Mouse (Mus musculus): ENCODE measurements around the gene Dgat2.

The Dgat2 gene

DNA sequence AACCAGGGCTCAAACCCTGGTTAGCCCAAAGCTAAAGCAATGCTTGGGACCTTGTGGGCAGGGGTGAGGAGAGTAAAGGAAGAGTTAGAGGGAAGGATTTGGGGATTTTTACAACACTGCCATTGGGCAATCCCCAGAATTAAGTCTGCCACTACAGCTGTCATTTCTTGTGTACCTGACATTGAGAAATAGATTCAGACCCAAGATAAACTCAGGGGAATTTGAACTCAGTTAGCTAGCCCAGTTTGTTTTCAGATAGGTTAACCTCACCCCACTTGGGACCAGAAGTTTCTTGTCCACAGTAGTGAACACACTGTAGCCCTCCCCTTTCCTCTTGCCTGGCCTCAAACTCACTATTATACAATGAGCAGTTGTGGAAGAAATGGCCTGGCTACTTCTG is 8.9 kb upstream of the Dgat2 start:
- DNase-seq: no peak

DNA sequence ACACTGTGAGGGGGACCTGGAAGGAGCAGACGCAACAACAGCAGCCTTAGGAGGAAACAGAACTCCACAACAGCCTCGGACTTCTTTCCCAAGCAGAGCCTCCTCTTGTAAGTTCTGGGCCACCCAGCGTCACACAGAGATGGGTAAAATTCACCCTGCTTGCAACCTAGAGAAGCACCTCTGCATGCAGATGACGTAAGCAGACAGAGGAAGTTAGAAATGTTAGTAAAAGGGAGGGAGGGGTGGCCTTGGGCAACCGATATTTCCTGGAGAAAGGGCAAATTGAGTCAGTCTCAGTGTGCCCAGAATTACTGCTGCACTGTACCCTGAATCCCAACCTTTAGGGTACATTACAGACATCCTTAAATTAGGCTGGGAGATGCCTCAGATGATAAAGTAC is 7.4 kb upstream of the Dgat2 start:
- DNase-seq: no peak

- no peak for DNase-seq
Measured at GRCm38 (mm10) chr7:99188630-99189029, 6.1 kb upstream of the Dgat2 start.

- DNase-seq: no peak
Measured at GRCm38 (mm10) chr7:99187451-99187850, 4.9 kb upstream of the Dgat2 start.

- DNase-seq: no peak
Measured at GRCm38 (mm10) chr7:99185405-99185804, 2.9 kb upstream of the Dgat2 start.

GRCm38 (mm10) chr7:99183751-99184150 is 1.2 kb upstream of the Dgat2 start:
- no peak for DNase-seq

DNA sequence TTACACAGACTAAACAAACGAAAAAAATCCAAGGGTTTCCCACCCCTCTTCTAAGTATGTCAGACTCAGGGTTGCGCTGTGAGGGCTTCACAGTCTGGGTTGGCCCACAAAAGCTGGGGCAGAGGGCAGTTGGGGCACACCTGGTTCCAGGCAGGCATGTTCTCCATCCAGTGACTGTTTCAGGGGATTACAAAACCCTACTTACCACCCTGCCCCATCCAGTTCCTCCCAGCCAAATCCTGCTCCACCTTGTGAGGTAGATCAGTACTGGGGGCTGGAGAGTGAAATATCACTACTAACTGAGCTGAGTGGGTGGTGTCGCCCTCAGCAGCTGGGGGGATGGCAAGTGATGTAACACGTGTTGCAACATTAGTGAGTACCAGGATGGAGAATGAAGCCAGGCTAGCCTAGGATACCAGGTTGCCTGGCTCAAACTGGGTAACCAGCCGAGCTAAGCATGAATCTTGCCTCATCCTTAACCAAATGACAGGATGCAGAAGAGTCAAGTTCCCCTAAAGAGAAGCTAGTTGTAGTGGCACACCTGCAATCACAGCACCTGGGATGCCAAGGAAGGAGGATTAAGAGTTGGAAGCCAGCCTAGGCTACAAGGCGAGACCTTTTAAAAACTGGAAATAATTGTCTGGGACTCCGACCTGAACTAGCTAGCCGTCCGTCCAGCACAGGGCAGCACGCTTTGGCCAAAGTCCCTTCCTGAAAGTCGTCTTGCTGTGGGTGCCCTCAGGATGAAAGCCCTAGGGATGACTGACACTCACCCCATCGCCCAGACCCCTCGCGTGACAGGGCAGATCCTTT is 694 bp downstream of the Dgat2 start:
- DNase-seq: no peak

GRCm38 (mm10) chr7:99180162-99180561 is 2.4 kb downstream of the Dgat2 start:
- no peak for DNase-seq

DNA sequence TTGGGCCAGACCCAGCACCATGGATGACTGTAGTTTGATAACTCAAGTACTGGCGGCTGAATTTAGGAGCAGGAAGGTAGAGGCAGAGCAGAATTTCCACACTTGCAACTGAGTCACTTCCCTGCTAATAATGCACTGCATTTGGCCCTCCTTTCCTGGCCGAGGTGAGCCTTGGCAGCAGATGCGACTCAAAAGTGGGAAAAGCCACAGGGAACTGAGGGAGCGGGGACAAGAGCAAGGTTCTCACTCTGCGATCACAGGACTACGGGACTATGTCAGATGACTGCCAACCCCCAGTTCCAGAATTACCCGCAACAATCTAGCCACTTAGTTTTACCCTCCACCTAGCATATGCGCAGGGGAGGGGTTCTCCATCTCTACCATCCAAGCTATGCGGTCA is 3.2 kb downstream of the Dgat2 start:
- DNase-seq: no peak

- no peak for DNase-seq
Measured at GRCm38 (mm10) chr7:99177386-99177785, 5.1 kb downstream of the Dgat2 start.

DNA sequence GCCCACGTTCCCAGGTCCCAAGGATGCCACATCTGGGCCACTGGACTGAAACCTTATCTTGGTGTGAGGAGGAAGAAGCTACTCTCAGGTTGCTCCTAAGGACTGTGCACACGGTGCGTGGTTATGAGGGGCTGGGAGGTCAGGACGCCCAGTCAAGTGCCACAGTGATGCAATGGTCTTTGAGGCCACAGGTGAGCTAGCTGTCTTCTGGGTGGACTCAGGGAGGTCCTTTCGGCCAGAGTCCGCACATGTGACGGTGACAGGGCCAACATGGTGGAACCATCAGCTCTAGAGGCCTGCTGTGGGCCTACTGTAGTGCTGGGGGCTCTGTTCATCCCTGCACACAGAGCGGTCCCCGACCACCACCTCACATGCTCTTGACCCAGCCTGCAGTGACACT is 6.9 kb downstream of the Dgat2 start:
- no peak for DNase-seq

DNA sequence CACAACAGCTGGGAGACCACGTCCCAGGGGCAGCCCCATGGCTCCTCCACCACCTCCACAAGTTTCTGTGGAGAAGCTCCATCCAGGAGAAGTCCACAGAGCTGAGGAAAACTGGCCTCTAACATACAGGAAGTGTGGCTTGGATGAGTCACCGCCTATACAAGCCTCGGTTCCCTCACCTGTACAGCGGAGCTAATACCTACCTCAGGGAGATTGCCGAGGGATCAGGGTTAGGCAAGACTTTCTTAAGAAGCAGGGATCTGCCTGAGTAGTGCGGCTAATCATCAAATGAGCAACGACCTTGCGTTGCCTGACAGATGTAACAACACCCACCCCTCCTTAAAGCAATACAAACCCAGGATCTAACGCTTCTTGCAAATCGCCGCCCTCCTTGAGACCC is 7.4 kb downstream of the Dgat2 start:
- no peak for DNase-seq

GRCm38 (mm10) chr7:99174006-99174405 is 8.5 kb downstream of the Dgat2 start:
- no peak for DNase-seq

- no peak for DNase-seq
Measured at GRCm38 (mm10) chr7:99172898-99173297, 9.6 kb downstream of the Dgat2 start.

DNA sequence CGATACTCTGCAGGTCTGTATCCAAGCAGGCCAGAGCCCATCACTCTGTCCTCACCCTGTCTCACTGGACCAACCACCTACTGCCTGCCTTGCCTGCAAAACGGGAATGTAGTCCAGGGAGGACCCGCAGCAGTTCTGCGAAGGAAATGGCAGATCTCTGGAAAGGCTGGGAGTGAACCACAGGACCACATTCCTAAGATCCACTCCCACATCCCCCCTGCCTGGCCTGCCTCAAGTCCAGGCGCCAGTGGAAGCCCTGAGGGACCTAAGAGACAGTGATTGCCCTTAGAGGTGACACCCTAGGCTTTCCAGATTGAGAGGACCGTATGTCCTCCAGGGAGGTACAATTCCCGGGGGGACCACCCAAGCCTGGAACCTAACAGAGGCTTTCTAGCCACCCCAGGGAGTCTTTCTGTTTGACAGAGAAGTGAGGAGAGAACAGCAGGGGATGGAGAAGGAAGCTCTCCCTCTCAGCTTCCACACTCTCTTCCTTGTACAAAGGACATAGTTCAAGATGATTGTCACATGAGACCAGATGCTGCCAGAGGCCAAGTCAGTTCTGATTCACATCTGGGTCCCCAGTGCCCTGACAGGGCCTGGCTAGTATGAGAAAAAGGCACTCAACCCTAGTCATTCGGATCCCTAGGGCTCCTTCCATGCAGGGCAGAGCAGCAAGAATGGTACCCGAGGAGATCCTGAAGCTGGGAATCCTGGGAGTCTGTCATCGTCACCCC is 10.6 kb downstream of the Dgat2 start:
- DNase-seq: no peak

GRCm38 (mm10) chr7:99170519-99170918 is 12.0 kb downstream of the Dgat2 start:
- no peak for DNase-seq

DNA sequence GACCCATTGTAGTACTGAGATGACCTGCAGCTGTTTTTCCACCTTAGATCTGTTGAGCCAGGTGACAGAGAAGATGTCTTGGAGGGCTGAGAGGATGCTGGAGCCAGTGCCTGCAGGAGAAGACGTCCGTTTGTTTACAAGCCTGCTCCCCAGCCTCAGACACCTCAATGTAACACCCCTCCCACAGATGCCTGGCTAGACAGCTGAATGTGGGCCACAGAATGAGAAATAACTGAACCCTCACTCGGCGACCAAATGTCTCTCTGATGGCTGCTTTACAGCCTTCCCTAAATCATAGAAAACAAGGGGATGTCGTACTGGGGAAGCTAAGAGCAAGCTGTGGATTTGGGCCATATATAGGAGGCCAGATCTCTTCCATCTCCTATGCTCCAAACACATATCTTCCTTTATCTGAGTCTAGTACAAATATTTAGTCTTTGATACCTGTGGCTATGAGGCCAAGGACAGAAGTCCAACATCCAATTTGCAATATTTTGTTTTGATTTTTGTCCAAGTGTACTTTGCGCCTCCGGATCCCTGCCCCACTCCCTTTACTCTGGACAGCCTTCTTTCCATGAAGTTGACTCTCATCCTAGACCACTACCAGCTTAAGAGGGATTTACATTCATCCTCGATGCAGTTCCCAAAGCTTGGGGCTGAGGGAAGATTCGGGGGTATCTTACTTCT is 12.7 kb downstream of the Dgat2 start:
- DNase-seq: no peak

GRCm38 (mm10) chr7:99168756-99169155 is 13.8 kb downstream of the Dgat2 start:
- no peak for DNase-seq

GRCm38 (mm10) chr7:99167939-99168338 is 14.6 kb downstream of the Dgat2 start:
- no peak for DNase-seq

GRCm38 (mm10) chr7:99166159-99166558 is 16.4 kb downstream of the Dgat2 start:
- no peak for DNase-seq

- no peak for DNase-seq
Measured at GRCm38 (mm10) chr7:99164873-99165410, 17.6 kb downstream of the Dgat2 start.

- DNase-seq: no peak
Measured at GRCm38 (mm10) chr7:99162462-99162861, 20.1 kb downstream of the Dgat2 start.

GRCm38 (mm10) chr7:99161961-99162360 is 20.6 kb downstream of the Dgat2 start:
- DNase-seq: no peak

DNA sequence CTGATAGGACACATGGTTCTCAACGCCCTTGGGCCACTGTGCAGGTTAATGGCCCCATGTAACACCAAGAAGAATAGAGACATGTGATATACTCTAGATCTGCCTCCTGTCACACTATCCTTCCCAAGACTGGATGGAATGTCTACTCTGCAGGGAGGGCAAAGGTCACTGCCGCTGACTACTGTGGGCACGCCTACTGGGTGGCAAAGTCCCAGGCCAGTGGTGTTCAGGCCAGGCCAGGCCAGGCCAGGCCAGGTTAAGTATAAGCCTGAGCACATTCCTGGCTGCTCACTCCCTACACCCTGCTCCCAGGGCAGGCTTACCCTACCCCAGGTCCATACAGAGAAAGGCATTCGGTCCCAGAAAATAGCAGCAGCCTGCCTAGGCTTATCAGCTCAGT is 21.0 kb downstream of the Dgat2 start:
- DNase-seq: no peak
